Mouse (Mus musculus): ENCODE results near the gene Gjd3.

Gjd3 gene

DNA sequence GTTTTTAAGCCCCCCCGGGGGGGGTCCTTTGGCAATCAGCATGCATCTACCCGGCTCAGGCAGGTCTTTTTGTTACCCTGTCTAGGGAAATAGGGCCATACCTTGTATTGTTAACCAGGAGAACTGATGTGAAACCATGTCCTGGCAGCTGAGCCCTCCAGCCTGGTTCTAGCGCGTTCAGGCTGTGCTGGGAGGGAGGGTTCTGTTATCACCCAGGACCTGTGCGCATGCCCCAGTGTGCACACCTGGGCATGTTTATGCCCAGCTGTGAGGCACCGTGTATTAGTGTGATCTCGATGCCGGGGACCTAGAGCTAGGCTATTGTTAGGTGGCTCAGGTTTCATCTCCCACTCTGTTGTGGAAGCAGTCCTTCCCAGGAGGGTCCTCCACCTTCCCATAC lies 21.1 kb downstream of the Gjd3 start:
- peak in 1 of 2 experiments; percentile 45 for DNase-seq

DNA sequence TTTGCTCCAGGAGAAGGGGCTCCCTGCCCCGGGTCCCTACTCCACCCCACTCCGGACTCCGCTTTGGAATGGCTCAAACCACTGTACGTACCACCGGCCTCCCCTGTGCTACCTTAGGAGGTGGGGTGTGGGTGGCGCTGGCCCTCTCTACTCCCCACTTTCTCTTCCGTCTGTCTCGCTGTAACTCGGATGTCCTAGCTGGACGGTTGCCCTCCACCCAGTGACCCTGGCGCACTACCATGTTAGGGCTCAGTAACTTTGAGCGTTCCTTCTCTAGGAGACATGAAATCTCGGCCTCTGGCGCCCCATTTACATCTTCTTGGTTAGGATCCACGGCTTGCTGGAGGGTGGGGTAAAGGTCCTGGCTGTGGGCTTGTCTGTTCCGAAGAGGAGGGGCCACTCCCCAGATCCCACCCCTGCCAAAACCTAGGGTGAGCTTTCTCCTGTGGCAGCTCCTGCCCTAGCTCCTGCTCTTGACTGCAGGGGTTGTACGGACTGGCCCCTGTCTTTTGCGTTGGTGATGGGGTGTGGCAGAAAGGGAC lies 21.7 kb downstream of the Gjd3 start:
- DNase-seq: peak; percentile 67 to 74

DNA sequence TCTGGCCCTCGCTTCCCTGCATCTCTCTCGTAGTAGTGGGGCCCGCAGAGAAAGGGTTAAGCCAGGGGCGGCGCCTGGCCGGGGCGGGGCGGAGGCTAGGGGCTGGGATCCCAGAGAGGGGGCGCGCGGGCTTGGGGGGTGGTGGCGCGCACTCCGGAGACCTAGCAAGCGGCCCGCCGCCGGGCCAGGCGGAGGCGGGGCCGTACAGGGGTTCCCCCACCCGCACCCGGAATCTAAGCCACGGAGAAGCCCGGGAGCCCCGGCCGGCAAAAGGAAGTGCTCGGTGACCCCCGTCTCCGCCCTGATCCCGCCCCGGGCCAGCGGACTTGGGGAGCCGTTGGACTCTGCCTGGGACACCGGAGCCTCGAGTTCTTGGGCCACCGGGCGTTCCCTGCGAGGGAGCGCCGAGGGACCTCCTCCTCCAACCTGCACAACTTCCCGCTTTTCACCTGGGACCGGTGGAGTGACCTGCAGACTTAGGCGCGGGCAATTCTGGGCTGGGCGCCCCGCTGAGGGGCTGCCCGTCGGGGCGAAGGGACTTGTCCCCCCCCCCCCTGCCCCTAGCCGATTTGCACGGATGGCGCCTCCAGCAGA lies 22.4 kb downstream of the Gjd3 start:
- peak; percentile 83 to 87 for DNase-seq

DNA sequence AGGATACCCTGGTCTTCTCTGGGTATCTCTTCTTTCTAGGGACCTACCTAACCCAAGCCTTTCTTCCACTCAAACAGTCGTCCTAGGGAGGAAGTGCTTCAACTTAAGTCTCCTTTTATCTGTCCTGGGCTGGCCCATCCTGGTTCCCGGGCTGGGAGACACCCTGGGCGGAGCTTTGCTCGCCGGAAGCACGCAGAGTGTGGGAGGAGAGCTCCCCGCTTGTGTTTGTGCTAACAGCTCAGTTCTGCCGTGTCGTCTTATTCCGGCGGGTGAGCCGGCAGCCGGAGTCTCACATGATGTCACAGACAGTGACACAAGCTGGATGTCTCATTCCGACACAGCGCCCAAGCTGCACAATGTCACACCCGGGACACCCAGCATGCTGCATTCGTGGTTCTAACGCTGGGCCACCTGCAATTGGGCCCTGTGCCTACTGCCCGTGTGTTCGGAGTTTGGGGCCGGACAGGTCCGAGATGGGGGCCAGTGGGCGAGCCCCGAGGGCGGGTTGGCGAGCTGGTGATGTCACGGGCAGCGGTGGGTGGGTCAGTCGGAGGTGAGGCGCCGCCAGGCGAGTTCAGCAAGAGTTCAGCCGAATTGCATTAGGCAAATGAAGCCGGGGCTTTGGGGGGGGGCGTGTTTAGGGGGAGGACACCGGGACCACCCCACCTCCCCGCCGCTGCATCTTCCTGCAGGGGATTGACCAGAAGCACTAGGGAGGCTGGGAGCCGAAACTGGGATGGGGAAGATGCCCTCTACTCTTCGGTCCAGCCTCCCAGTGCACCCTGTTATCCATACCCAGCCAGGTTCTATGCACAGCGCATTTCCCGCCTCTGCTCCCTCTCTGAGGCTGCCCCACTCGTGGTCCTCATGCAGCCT lies 23.1 kb downstream of the Gjd3 start:
- DNase-seq: peak; percentile 86 to 94

DNA sequence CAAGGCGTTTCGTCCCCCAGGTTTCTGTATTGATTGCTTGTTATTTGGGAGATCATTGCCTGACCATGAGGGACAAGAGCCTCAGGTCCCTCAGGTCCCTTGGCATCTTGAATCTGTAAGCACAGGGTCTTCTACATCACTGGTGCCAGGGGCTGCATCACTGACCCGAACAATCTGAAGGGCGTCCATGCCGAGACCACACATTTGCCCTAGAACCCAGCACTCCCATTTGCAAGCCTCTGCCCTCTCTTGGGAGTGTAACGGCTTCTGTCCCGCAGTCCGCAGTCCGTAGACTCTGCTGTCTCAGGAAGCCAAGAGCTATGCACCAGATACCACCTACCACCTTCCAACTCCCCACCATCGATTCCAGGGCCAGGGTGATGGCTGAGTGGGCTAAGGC lies 26.5 kb downstream of the Gjd3 start:
- DNase-seq: no peak

DNA sequence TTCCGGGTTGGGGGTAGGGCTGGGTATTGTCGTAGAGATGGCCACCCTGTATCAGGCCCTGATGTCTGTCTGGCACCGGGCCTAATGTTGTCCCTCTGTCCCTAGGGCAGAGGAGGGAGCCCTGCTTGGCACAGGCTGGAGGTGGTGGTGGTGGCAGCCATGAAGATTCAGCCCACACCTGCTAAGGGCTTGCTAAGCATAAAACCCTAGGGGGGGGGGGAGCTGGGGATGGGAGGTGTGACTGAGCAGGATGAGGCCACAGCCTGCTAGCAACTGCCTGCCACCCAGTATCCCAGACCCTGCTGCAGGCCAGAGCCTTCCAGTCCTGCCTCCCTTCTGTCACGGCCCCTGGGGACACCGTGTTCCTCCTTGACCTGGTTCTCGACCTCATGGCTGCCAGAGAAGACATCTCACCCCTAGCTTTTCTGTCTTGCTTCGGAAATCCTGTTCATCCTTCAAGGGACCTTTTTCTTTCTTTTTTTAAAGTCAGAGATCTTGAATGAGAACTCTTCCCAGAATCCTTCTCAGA lies 27.0 kb downstream of the Gjd3 start:
- peak in 1 of 2 experiments; percentile 76 for DNase-seq

DNA sequence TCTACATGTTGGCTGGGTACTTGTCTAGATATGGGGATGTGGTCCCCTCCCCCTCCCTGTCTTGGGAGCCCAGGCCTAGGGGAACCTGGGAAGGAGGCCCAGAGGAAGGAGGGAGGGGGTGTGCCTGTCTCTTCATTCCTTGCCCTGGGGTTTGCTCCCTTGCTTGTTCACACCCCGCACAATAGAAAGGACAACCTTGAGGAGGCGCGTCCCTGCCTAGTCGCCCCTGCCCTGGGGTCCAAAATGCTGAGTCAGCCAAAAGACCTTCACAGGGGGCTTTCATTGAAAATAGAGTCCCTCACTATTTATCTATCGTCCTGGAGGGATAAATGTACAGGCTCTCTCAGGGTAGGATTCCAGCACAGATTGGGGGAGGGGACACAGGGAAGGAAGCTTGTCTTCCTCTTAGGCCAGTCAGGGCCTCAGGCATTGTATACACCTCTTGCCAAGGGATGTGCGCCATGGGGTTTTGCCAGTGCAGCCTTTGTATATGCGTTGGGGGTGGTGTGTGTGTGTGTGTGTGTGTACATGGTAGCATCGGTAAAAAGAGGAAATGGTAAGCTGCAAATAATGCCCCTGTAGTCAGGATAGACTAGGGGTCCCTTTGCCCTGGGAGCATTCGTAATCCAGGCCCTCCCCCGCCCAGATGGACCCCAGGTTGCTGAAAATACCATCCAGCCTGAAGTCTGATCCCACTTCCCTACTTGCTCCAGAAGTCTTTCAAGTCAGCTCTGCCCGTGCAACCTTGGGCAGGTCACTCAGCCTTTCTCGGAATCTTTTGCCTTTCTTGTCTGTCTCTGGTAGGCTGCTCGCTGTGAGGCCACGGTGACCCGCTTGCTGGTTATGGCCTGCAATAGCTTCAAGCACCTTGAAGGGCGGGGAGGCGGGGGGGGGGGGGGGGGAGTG lies 27.8 kb downstream of the Gjd3 start:
- peak; percentile 59 to 68 for DNase-seq

DNA sequence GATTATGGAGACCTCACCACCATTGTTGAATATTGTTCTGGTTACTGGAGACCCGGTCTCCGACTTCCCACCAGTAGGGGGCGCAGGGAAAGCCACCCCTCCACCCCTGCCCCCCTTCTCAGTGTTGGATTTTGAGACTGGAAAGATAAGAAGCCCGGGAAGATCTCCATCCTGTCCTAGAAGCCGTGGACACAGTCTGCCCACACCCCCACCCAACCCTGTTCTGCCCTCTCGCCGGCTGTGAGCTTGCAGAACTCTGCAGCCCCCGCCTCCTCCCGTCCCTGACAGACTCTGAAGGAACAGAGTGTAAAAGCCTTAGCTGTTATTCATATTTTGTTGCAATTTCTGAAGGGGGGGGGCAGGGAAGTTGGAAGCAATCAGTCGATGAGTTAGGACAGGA lies 28.4 kb downstream of the Gjd3 start:
- peak; percentile 90 to 91 for DNase-seq

DNA sequence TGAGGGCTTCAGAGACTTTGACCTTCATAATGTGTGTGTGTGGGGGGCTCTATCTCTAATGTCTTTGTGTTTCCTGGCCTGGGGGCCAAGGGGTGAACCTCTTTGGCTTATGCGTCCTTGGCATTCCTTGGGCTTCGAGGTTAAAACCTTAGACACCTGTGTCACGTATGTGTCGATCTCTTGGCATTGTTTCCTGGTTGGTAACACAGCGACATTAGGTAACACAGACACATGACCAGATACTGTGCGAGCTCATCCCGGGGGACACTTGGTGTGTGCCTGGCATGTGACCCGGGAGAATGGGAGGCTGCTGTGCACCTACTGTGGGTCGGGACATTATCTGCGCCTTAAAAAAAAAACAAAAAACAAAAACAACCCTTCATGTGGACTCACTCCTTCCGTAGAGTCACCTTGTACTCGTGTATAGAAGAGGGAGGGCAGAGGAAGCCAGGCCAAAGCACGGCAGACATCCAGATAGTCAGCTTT lies 28.9 kb downstream of the Gjd3 start:
- DNase-seq: peak in 1 of 2 experiments; percentile 6

DNA sequence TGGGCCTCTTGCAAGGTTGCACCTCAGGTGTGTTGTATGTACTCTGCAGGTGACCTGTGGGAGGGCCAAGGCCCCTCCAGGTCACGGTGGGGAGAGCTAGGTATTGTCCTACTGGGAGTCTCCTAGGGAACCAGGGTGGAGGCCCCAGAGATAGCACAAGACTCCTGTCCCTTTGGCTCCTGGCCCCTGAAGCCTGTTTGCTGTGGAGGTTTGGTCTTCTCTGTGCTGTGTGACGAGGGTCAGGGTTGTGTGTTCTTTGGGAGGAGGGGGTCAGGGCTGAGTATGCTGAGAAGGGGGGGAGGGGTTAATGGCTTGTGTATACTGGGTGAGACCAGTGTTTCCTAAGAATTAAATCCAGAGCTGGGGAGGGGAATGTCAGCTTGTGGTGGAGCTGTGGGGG lies 29.5 kb downstream of the Gjd3 start:
- DNase-seq: no peak

DNA sequence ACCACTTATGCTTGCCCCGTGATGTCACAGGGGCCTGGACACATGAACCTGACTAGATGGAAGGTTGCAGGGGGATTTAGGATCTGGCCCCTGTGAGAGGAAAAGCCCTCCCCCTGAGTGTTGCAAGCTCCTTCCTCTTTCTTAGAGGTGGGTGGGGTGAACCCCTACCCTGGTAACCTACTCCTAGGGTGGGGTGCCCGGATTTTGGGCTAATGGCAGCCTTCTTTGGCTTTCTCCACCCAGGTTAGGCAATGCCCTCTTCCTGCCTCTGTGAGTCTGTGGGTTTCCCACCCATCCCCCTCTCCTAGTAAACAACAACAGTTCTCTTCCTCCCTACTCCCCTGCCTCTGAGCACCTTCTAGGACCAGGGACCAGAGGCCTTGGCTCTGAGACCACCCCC lies 30.1 kb downstream of the Gjd3 start:
- no peak for DNase-seq

DNA sequence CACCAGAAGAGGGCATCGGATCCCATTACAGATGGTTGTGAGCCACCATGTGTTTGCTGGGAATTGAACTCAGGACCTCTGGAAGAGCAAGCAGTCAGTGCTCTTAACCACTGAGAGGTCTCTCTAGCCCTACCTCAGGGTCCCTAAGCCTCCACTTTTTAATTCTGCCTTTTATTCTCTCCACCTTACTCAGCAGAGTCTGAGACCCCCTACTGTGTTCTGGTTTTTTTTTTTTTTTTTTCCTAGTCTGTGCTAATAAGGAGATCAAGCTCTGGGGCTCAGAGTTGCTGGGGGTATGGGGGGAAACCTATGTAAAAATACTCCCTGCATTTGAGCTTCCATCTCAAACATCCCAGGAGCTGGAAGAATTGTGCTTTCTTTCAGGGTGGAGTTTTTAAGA lies 30.7 kb downstream of the Gjd3 start:
- DNase-seq: no peak

DNA sequence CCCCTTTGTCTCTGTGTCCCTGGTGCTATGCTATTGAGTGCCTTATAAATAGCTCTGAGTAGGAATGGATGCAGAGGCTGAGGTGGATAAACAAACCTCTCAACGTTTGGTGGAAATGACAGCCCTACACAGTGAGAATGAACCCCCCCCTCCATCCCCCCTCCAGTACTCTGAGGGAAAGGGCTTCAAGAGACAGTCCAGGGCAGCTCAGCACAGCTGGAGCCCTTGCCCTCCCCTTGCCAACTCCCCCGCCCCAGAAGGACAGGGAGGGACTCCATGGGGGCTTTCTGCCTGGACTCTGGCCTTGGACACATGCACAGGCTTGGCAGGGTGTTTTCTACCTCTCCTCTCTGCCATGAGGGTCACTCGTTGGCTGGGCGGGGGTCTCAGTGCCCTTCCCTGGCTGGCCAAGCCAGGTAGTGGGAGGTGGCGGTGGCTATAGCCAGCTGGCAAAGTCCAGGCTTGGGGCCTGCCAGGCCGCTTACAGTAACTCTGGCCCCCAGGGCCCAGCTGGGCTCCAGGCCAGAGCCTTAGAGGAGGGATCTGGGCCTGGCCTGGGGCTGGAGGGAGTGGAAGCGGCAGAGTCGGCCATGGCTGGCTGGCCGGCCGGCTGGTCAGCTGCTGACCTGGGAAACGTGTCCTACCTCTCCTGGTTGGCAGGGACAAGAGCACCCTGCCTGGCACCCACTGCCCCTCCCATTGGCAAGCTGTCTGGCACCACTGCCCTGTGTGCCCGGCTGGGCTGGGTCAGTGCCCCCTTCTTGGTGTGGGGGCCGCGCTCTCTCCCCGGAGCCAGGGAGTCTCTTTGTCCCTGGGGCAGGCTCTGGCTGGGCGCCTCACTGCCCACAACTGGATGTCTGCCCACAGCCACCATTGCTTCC lies 31.6 kb downstream of the Gjd3 start:
- DNase-seq: peak; percentile 90 to 98

DNA sequence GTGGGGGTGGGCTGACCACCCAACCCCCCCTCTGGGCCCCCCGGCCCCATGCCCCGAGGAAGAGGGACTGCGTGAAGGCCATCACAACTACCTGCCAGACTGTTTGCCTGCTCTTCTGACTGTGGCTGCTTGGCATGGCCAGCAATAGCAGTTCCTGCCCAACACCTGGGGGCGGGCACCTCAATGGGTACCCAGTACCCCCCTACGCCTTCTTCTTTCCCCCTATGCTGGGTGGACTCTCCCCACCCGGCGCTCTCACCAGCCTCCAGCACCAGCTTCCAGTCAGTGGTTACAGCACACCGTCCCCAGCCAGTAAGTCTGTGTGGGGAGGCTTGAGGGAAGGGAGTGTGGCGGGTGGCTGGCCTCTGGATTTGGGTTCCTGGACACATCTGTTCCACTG lies 32.3 kb downstream of the Gjd3 start:
- no peak for DNase-seq

DNA sequence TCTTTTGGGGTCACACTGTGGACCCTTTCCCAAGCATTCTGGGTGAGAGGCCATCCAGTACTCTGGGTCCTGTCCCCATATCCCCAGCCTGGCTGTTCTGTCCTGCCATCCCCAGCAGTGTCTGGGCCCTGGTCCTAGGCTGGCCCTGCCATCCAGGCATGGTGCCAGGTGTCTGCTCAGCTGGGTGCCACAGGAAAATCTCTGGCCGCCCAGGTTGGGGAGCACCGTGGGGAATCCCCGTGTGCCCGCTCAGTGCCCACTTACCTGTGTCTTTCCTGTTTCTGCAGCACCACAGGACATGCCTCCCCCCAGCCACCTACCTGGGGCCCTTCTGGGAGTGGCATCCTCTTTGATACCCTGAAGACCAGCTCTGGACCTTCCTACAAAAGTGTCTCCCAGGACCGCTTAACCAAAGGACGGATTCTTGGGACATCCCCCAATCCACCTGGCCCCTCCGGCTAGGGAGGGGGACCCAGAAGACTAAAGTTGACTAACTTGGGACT lies 32.8 kb downstream of the Gjd3 start:
- DNase-seq: peak; percentile 84 to 92

DNA sequence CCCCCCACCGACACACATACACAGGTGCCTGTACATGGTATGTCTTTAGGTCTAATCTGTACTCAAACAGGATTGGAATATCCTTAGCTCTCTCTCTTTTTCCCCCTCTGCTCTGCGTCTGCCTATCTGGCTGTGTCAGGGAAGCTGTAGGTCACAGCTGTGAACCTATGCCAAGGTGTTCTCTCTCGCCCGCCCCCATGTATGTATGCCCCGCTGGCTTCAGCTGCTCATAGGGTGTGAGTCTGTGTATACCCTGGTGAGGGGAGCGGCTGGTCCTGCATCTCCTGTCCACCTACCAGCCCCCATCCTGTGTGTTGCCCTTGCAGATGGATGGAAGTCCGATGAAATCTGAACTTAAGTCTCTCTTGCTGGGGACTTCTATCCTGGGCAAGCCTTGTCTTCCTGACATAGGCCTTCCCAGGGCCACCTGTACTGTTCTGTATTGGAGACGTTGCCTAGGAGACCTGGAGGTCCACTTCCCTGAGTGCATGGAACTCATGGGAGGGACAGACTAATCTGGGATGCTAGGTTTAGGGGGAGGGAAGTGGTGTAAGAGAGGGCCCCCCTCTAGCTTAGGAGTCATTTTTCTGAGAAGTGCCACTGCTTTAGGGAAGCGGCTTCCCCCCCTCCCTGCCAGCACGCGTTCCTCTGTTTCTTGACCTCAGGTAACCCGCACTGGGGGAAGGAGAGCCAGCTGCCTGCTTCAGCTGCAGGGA lies 33.4 kb downstream of the Gjd3 start:
- DNase-seq: no peak

DNA sequence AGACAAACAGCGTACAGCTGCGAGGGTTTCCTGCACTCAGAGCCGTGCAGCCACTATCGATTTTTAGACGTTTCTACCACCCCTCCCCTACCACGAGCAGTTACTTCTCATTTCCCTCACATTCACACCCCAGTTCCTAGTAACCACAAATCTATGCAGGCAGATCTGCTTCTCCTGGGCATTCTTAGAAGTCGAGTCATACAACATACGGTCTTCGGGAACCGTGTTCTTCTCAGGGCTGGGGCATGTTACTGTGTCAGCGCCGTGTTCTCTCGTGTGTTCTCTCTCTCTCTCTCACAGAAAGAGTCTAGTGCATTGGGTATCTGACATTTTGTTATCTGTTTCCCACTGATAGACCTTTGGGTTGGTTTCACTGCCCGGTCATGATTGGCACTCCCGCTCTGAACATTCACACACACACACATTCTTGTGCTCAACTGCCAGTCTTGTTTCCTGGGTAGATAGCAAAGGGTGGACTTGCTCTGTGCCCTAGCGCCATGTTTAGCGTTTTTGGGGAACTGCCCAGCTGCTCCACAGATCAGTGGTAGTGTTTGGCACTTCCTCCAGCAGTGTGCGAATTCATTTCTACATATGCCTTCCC lies 34.7 kb downstream of the Gjd3 start:
- DNase-seq: no peak

DNA sequence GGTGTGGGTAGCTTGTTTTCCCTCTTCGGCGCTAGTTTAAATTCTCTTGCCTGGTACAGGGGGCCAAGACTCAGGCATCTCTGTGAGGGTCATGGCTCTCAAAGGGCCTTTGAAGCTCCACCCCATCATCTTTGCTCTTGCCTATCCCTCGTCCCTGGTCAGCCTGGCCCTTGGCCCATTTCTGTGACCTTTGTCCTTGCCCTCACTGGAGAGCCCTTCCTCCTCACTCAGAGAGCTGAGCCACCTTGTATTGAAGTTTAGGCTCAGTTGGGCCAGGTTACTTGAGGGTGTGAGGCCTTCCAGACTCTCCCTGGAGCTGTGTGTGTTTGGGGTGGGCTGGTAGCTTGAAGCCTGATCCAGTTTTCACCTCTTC lies 37.2 kb downstream of the Gjd3 start:
- DNase-seq: peak; percentile 93 to 96

DNA sequence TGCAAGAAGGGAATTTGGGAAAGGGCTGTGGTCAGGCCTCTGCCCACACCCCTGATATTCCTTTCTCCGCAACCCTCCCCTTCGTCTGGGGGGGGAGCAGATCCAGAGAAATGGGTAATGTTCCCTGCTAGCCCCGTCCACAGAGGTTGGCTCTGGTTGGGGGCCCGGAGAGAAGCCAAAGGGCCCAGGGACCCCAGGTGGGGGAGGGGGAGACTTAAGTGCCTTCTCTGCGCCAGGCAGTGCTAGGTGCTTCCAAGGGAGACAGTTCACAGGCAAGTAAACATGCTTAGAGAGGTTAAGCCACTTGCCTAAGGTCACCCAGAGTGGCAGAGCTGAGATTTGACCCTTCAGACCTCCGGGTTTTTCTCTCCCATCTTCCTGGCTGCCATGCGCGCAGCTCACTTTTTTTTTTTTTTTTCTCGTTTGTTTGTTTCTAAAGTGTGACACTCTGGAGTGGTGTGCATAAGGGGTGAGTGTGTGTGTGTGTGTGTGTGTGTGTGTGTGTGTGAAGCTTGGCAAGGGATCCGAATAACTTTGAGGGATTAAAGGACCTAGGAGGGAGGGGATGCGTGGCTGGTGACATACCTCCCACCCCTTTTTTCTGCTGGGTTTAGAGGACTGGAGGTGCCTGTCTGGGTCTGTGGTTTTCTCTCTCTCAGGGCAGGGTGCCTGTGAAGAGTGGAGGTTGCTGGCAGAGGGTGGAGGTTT lies 37.8 kb downstream of the Gjd3 start:
- DNase-seq: peak in 1 of 2 experiments; percentile 42
